Mouse (Mus musculus) hindbrain, embryonic 15.5 days (tissue): ENCODE data around the gene Fbxo42. TPM values are rescaled to one million over a fixed set of nuclear protein-coding genes. Genes with fewer than 3 reads are reported as not detected.

Experiments used
- ATAC-seq: fragments of 200-750 bp; cut with Nextera tagmentation; 2 replicates; pipeline ENCODE4 v1.8.0; 2017; ENCODE audit warnings: low read depth, moderate number of reproducible peaks, moderate TSS enrichment; ENCODE audit not compliant: low FRiP score
- H3K27ac ChIP-seq: fragments of 300-500 bp; sonication (generic); replicated peaks from 2 replicates; pipeline ENCODE4 v1.5.1; 2015; ENCODE audit warnings: mild to moderate bottlenecking, inconsistent platforms
- H3K27me3 ChIP-seq: fragments of 300-500 bp; sonication (generic); 2 replicates; pipeline ENCODE4 v1.6.1; 2015; ENCODE audit warnings: control low read depth, inconsistent platforms
- H3K36me3 ChIP-seq: fragments of 300-500 bp; sonication (generic); 2 replicates; pipeline ENCODE4 v1.6.1; 2015; ENCODE audit warnings: control low read depth, inconsistent platforms
- H3K4me1 ChIP-seq: fragments of 300-500 bp; sonication (generic); replicated peaks from 2 replicates; pipeline ENCODE4 v1.6.1; 2015; ENCODE audit warnings: control low read depth, inconsistent platforms
- H3K4me2 ChIP-seq: fragments of 300-500 bp; sonication (generic); 2 replicates; pipeline ENCODE4 v1.6.1; 2015; ENCODE audit warnings: moderate library complexity, mild to moderate bottlenecking, inconsistent platforms
- H3K4me3 ChIP-seq: fragments of 300-500 bp; sonication (generic); 2 replicates; pipeline ENCODE4 v1.5.1; 2015; ENCODE audit warnings: mild to moderate bottlenecking, inconsistent platforms
- H3K9ac ChIP-seq: fragments of 300-500 bp; sonication (generic); 2 replicates; pipeline ENCODE4 v1.6.1; 2015; ENCODE audit warnings: inconsistent platforms
- H3K9me3 ChIP-seq: fragments of 300-500 bp; sonication (generic); 2 replicates; pipeline ENCODE4 v1.6.1; 2016; ENCODE audit warnings: control low read depth, inconsistent platforms
- WGBS: fragments of 180-500 bp; shearing (Covaris S2); methylation state at CpG from one replicate; pipeline ENCODE4 v1.1.7; 2015; 5-methylcytosine and 5-hydroxymethylcytosine counted together
- polyA plus RNA-seq: library from polyadenylated mRNA; unstranded; fragments of >200 nt; fragmentation: Nextera tagmentation; extraction: Ambion mirVana; gene quantifications from 2 replicates; pipeline ENCODE4 v1.2.1, GENCODE M21; 2015

Fbxo42 gene
- polyA plus RNA-seq, 1 experiment from 2014 or later, result 25.2 TPM

- no peak overlapping the region for H3K9ac ChIP-seq
- ATAC-seq, result no peak
- H3K4me3 ChIP-seq, result 0 out of 2 replicates have a peak overlapping the region, but pooled peaks have one; percentile 42
- WGBS, result 3% methylated on average over 17 of the region's 17 CpGs
- H3K27ac ChIP-seq, result no peak overlapping the region
- peak overlapping the region; percentile 63 for H3K4me2 ChIP-seq
- no peaks in the 10 kb centered on the region for H3K36me3 ChIP-seq
- H3K27me3 ChIP-seq, result peaks cover 41% of the 10 kb centered on the region
- H3K4me1 ChIP-seq, result peaks cover 55% of the 10 kb centered on the region
- H3K9me3 ChIP-seq, result no peaks in the 10 kb centered on the region
These were observed 99.3 kb downstream of the Fbxo42 start for GRCm38 (mm10) chr4:141246998-141247350.

GRCm38 (mm10) chr4:141247776-141248613, 100.3 kb downstream of the Fbxo42 start:
- H3K27ac ChIP-seq, result no peak overlapping the region
- no peaks in the 10 kb centered on the region for H3K9me3 ChIP-seq
- H3K4me2 ChIP-seq, result peak overlapping the region; percentile 63
- peaks cover 35% of the 10 kb centered on the region for H3K27me3 ChIP-seq
- H3K4me3 ChIP-seq, result peak overlapping the region; percentile 42
- H3K9ac ChIP-seq, result no peak overlapping the region; the same call in 1 of the 2 replicates
- 1% methylated on average over 59 of the region's 60 CpGs for WGBS
- peaks cover 48% of the 10 kb centered on the region for H3K4me1 ChIP-seq
- ATAC-seq, result no peak
- H3K36me3 ChIP-seq, result no peaks in the 10 kb centered on the region

- H3K4me1 ChIP-seq, result peaks cover 48% of the 10 kb centered on the region
- 0 out of 2 replicates have a peak overlapping the region, but pooled peaks have one; percentile 42 for H3K4me3 ChIP-seq
- no peak overlapping the region for H3K27ac ChIP-seq
- peaks cover 35% of the 10 kb centered on the region for H3K27me3 ChIP-seq
- no peaks in the 10 kb centered on the region for H3K9me3 ChIP-seq
- ATAC-seq, result no peak
- no peak overlapping the region for H3K9ac ChIP-seq
- peak overlapping the region; percentile 63; the same call in 1 of the 2 replicates for H3K4me2 ChIP-seq
- no peaks in the 10 kb centered on the region for H3K36me3 ChIP-seq
- WGBS, result 8% methylated on average over 11 of the region's 11 CpGs
These were observed 100.9 kb downstream of the Fbxo42 start for GRCm38 (mm10) chr4:141248614-141248978.

GRCm38 (mm10) chr4:141249383-141249782, 101.7 kb downstream of the Fbxo42 start:
- Histone ChIP-seq H3K9me3 (no peaks in the 10 kb centered on the region), H3K4me2 (no peak overlapping the region), H3K9ac (no peak overlapping the region), H3K4me1 (peaks cover 44% of the 10 kb centered on the region), H3K27ac (no peak overlapping the region), H3K4me3 (no peak overlapping the region), H3K36me3 (no peaks in the 10 kb centered on the region), H3K27me3 (peaks cover 35% of the 10 kb centered on the region)
- no peak for ATAC-seq
- WGBS, result 81% methylated on average over 11 of the region's 11 CpGs

GRCm38 (mm10) chr4:141251071-141251470, 103.4 kb downstream of the Fbxo42 start:
- peaks cover 28% of the 10 kb centered on the region for H3K4me1 ChIP-seq
- no peaks in the 10 kb centered on the region for H3K9me3 ChIP-seq
- H3K4me2 ChIP-seq, result no peak overlapping the region
- H3K27ac ChIP-seq, result no peak overlapping the region
- H3K27me3 ChIP-seq, result peaks cover 33% of the 10 kb centered on the region
- no peaks in the 10 kb centered on the region for H3K36me3 ChIP-seq
- no peak overlapping the region for H3K9ac ChIP-seq
- no peak for ATAC-seq
- WGBS, result 59% methylated on average over 8 of the region's 8 CpGs
- no peak overlapping the region for H3K4me3 ChIP-seq

GRCm38 (mm10) chr4:141252641-141253040, 104.9 kb downstream of the Fbxo42 start:
- no peak for ATAC-seq
- WGBS, result 68% methylated on average over 2 of the region's 2 CpGs

More at GRCm38 (mm10) chr4:141252641-141253040, 104.9 kb downstream of the Fbxo42 start:
- Histone ChIP-seq H3K4me3 (no peak overlapping the region), H3K9ac (no peak overlapping the region), H3K27me3 (peaks cover 20% of the 10 kb centered on the region), H3K9me3 (no peaks in the 10 kb centered on the region), H3K4me2 (no peak overlapping the region), H3K36me3 (no peaks in the 10 kb centered on the region), H3K27ac (no peak overlapping the region), H3K4me1 (peaks cover 12% of the 10 kb centered on the region)

Other genes starting within 250 kb of the Fbxo42 start
- gene Padi2, start 241.6 kb upstream of the Fbxo42 start, polyA plus RNA-seq, result 1.2 and 2.2 TPM in 2 replicates
- 480 TPM in 2 replicates for gene Sdhb, start 186.7 kb upstream of the Fbxo42 start, polyA plus RNA-seq
- gene Atp13a2, start 161.0 kb upstream of the Fbxo42 start, polyA plus RNA-seq, result 181 and 193 TPM in 2 replicates
- 161 and 173 TPM in 2 replicates for gene Mfap2, start 137.5 kb upstream of the Fbxo42 start, polyA plus RNA-seq
- 6.2 and 7.7 TPM in 2 replicates for gene Crocc, start 87.4 kb upstream of the Fbxo42 start, polyA plus RNA-seq
- 50.6 and 56.2 TPM in 2 replicates for gene Necap2, start 69.6 kb upstream of the Fbxo42 start, polyA plus RNA-seq
- gene Spata21, start 59.6 kb upstream of the Fbxo42 start, polyA plus RNA-seq, result 0.43 and 0.71 TPM in 2 replicates
- gene Szrd1, start 8.1 kb upstream of the Fbxo42 start, polyA plus RNA-seq, result 24.9 TPM in 2 replicates
- gene Rsg1, start 66.0 kb downstream of the Fbxo42 start, polyA plus RNA-seq, result 7.8 and 10.9 TPM in 2 replicates
- 1.5 and 1.7 TPM in 2 replicates for gene Arhgef19, start 91.6 kb downstream of the Fbxo42 start, polyA plus RNA-seq
- 1.4 and 1.5 TPM in 2 replicates for gene Epha2, start 153.3 kb downstream of the Fbxo42 start, polyA plus RNA-seq
- gene Fam131c, start 220.3 kb downstream of the Fbxo42 start, polyA plus RNA-seq, result 42.1 and 42.5 TPM in 2 replicates